Mouse (Mus musculus): ENCODE data around the gene Pdcd4.
A peak's percentile ranks its signal among the peaks of the same experiment; 100 is the strongest.
"Not testable (repeated sequence)": the region's sequence is repeated elsewhere in the genome, so short reads cannot be mapped to it uniquely, and the experiment has no call there.

The Pdcd4 gene

GRCm38 (mm10) chr19:53944786-53945169 is 52.7 kb downstream of the Pdcd4 start:
- DNase-seq (ENCODE audit: low read depth, low spot score) = no peak

GRCm38 (mm10) chr19:53945171-53946042 is 53.4 kb downstream of the Pdcd4 start:
- DNase-seq (ENCODE audit: low read depth, low spot score) = peak; percentile 82

- no peak for DNase-seq (ENCODE audit: low read depth, low spot score)
These were observed 65.5 kb downstream of the Pdcd4 start for GRCm38 (mm10) chr19:53957513-53957912.

GRCm38 (mm10) chr19:53962511-53962910 is 70.5 kb downstream of the Pdcd4 start:
- no peak for DNase-seq (ENCODE audit: low read depth, low spot score)

GRCm38 (mm10) chr19:53964347-53964746 is 72.3 kb downstream of the Pdcd4 start:
- DNase-seq (ENCODE audit: low read depth, low spot score) = not testable (repeated sequence)

GRCm38 (mm10) chr19:53964910-53965633 is 73.0 kb downstream of the Pdcd4 start:
- no peak for DNase-seq (ENCODE audit: low read depth, low spot score)

GRCm38 (mm10) chr19:53969226-53969625 is 77.2 kb downstream of the Pdcd4 start:
- no peak for DNase-seq (ENCODE audit: low read depth, low spot score)

GRCm38 (mm10) chr19:53971938-53972337 is 79.9 kb downstream of the Pdcd4 start:
- no peak for DNase-seq (ENCODE audit: low read depth, low spot score)

GRCm38 (mm10) chr19:53973656-53974055 is 81.6 kb downstream of the Pdcd4 start:
- no peak for DNase-seq (ENCODE audit: low read depth, low spot score)
